Mouse (Mus musculus): Measurements from ENCODE around the gene Serpina3b.

- TF ChIP-seq CTCF (IDR thresholded peaks at IDR 0.05; ENCODE audit: low read depth, low read length) (no peak), POLR2A (IDR thresholded peaks at IDR 0.05; ENCODE audit: extremely low read depth, insufficient read depth, low read length) (no peak)
Observed at GRCm38 (mm10) chr12:104100768-104101167, 27.0 kb upstream of the Serpina3b start, which contains the start of gene Serpina5.

Data from liver, adult 2 months (tissue).